In the genomic region with DNA sequence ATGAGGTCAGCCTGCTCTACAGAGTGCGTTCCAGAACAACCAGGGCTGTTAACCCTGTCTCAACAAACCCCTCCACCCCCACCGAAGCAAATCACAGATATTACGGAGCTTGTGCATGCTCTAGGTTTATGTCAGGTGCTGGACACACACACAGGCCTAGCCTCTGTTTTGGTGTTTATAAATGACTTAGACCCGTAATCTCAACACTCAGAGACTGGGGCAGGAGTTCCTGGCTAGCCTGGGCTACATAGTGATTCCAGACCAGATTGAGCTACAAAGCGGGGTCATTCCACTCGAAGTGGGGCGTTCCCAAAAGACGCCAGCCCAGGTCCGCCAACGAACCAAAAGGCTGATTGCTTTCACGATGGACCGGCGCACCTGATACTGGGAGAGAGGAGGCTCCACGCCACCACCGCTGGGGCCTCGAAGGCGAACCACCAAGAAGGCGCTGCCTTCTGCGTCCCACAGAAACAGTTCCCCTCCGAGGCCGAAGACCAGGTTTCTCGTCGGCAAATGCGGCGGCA, we compare ENCODE assay signal across 8 mouse cellular contexts. TPM values are rescaled to one million over a fixed set of nuclear protein-coding genes. Genes with fewer than 3 reads are reported as not detected.
DNase-seq lines count a peak whose midpoint lies in the region; ATAC-seq and TF ChIP-seq lines count a peak whose summit lies in the region.

No protein-coding gene starts in this region.

- ATAC-seq in forebrain, embryonic 16.5 days, result peak; percentile 10
- peak; percentile 2; the same call in 1 of the 2 replicates for ATAC-seq in liver, embryonic 14.5 days (ENCODE audit: insufficient read depth)

- H3K36me3 ChIP-seq in forebrain, embryonic 16.5 days (ENCODE audit: control insufficient read depth, insufficient read depth), result peaks cover 17% of the 10 kb centered on the region
- peaks cover 43% of the 10 kb centered on the region for H3K36me3 ChIP-seq in liver, embryonic 14.5 days (replicated peaks; ENCODE audit: control insufficient read depth, insufficient read depth, low read depth)

- under 1% methylated on average over 25 of the region's 25 CpGs for WGBS in forebrain, embryonic 16.5 days
- WGBS in liver, embryonic 14.5 days (ENCODE audit: insufficient replicate concordance), result 0% methylated on average over 25 of the region's 25 CpGs

- peak overlapping the region; percentile 88 for H3K4me2 ChIP-seq in forebrain, embryonic 16.5 days (ENCODE audit: low read length)
- peak overlapping the region; percentile 95 for H3K4me2 ChIP-seq in liver, embryonic 14.5 days (ENCODE audit: low read depth)

- intact Hi-C loops in left cerebral cortex, adult 2 months (cut with DNase I), result no loop called here
- intact Hi-C loops in left cerebral cortex, postnatal 4 days (cut with DNase I), result no loop called here

- H3K9ac ChIP-seq in forebrain, embryonic 16.5 days (replicated peaks; ENCODE audit: low read depth, low read length), result peak overlapping the region; percentile 88
- H3K9ac ChIP-seq in liver, embryonic 14.5 days (replicated peaks), result peak overlapping the region; percentile 91

- no peak for TF ChIP-seq CTCF in left cerebral cortex, adult 2 months (IDR thresholded peaks at IDR 0.05)
- no peak for TF ChIP-seq CTCF in liver, embryonic 14.5 days (IDR thresholded peaks at IDR 0.05; ENCODE audit: low read depth)

- no peaks in the 10 kb centered on the region for H3K27me3 ChIP-seq in forebrain, embryonic 16.5 days (replicated peaks; ENCODE audit: control insufficient read depth, insufficient read depth, low read length)
- H3K27me3 ChIP-seq in liver, embryonic 14.5 days (ENCODE audit: control insufficient read depth, insufficient read depth, low read length), result no peaks in the 10 kb centered on the region

- no peak for DNase-seq in left cerebral cortex, adult 2 months (ENCODE audit: extremely low spot score in 1 of 2, low spot score in 2 of 2)
- DNase-seq in left cerebral cortex, postnatal 4 days, result no peak
- DNase-seq in c-Kit-negative CD71-positive TER-119-positive erythroid progenitor cells, embryonic 14.5 days (ENCODE audit: low read depth, low spot score), result peak; percentile 31
- peak in 1 of 3 experiments; percentile 29 for DNase-seq in liver, embryonic 14.5 days (ENCODE audit: low read depth in 3 of 3, low spot score in 3 of 3)
- no peak for DNase-seq in yolk sac, embryonic 10.5 days (ENCODE audit: low spot score)
- DNase-seq in adrenal gland, adult 8-10 months, result no peak
- no peak for DNase-seq in layer of hippocampus, adult 18-20 months (ENCODE audit: low spot score in 2 of 2)

- peak overlapping the region; percentile 96 for H3K27ac ChIP-seq in left cerebral cortex, adult 2 months
- H3K27ac ChIP-seq in forebrain, embryonic 16.5 days (ENCODE audit: low read length), result peak overlapping the region; percentile 86
- H3K27ac ChIP-seq in liver, embryonic 14.5 days, result peak overlapping the region; percentile 81

- H3K4me3 ChIP-seq in left cerebral cortex, adult 2 months, result peak overlapping the region; percentile 90
- peak overlapping the region; percentile 88 for H3K4me3 ChIP-seq in forebrain, embryonic 16.5 days (replicated peaks; ENCODE audit: low read length)
- peak overlapping the region; percentile 68 to 96 for H3K4me3 ChIP-seq in liver, embryonic 14.5 days (ENCODE audit: insufficient read depth in 1 of 2, low read depth in 2 of 2, low read length in 2 of 2)

- H3K9me3 ChIP-seq in forebrain, embryonic 16.5 days (ENCODE audit: control insufficient read depth, low read length), result no peaks in the 10 kb centered on the region
- H3K9me3 ChIP-seq in liver, embryonic 14.5 days (ENCODE audit: control insufficient read depth, low read length), result no peaks in the 10 kb centered on the region

- no peak for TF ChIP-seq EP300 in liver, embryonic 14.5 days (IDR thresholded peaks at IDR 0.05; ENCODE audit: low read depth)

- peaks cover 19% of the 10 kb centered on the region for H3K4me1 ChIP-seq in forebrain, embryonic 16.5 days (replicated peaks; ENCODE audit: control insufficient read depth, insufficient read depth, low read length)
- peaks cover 17 to 19% of the 10 kb centered on the region in 2 experiments for H3K4me1 ChIP-seq in liver, embryonic 14.5 days (replicated peaks; ENCODE audit: control insufficient read depth in 2 of 2, insufficient read depth in 2 of 2, low read length in 1 of 2)

RNA-seq across cellular contexts. Expression of a gene that starts 0.4 kb away (rescaled TPM):
- 10 to 100 TPM; 53.2 to 55.8 TPM for total RNA-seq in left cerebral cortex, adult 2 months (2021)
- total RNA-seq in left cerebral cortex, postnatal 4 days (2021), result 10 to 100 TPM; 76.9 to 77.8 TPM
- 150 and 157 TPM in 2 replicates for polyA plus RNA-seq in forebrain, embryonic 16.5 days (2015; fragmentation: Nextera tagmentation; extraction: Ambion mirVana)
- 26.5 and 41.5 TPM in 2 replicates for polyA plus RNA-seq in liver, embryonic 14.5 days (2012; rRNA removed)
- polyA plus RNA-seq in liver, embryonic 14.5 days (2014; fragmentation: Nextera tagmentation; extraction: Ambion mirVana), result 60.9 and 61.0 TPM in 2 replicates
- 10 to 100 TPM; 52.3 to 79.7 (median 65.2) TPM for total RNA-seq in adrenal gland, adult 8-10 months (2022)
- total RNA-seq in layer of hippocampus, adult 18-20 months (2021), result 10 to 100 TPM; 49.1 to 49.6 TPM

RNA-seq across cellular contexts. Expression of a gene that starts 0.7 kb away (rescaled TPM):
- total RNA-seq in left cerebral cortex, adult 2 months (2021), result 10 to 100 TPM; 34.0 to 40.5 TPM
- total RNA-seq in left cerebral cortex, postnatal 4 days (2021), result 10 to 100 TPM; 50.2 to 50.7 TPM
- 79.9 and 87.0 TPM in 2 replicates for polyA plus RNA-seq in forebrain, embryonic 16.5 days (2015; fragmentation: Nextera tagmentation; extraction: Ambion mirVana)
- 49.4 and 60.2 TPM in 2 replicates for polyA plus RNA-seq in liver, embryonic 14.5 days (2012; rRNA removed)
- 109 and 113 TPM in 2 replicates for polyA plus RNA-seq in liver, embryonic 14.5 days (2014; fragmentation: Nextera tagmentation; extraction: Ambion mirVana)
- total RNA-seq in adrenal gland, adult 8-10 months (2022), result 10 to 100 TPM; 23.0 to 52.2 (median 36.1) TPM
- total RNA-seq in layer of hippocampus, adult 18-20 months (2021), result 10 to 100 TPM; 36.1 to 38.8 TPM

RNA-seq across cellular contexts. Expression of a gene that starts 13.5 kb away (rescaled TPM):
- 10 to 100 TPM; 83.8 to 93.9 TPM for total RNA-seq in left cerebral cortex, adult 2 months (2021)
- 100 to 1,000 TPM; 122 to 139 TPM for total RNA-seq in left cerebral cortex, postnatal 4 days (2021)
- 189 and 203 TPM in 2 replicates for polyA plus RNA-seq in forebrain, embryonic 16.5 days (2015; fragmentation: Nextera tagmentation; extraction: Ambion mirVana)
- polyA plus RNA-seq in liver, embryonic 14.5 days (2012; rRNA removed), result 72.4 and 129 TPM in 2 replicates
- polyA plus RNA-seq in liver, embryonic 14.5 days (2014; fragmentation: Nextera tagmentation; extraction: Ambion mirVana), result 162 and 186 TPM in 2 replicates
- total RNA-seq in adrenal gland, adult 8-10 months (2022), result 100 to 1,000 TPM; 181 to 218 (median 205) TPM
- total RNA-seq in layer of hippocampus, adult 18-20 months (2021), result 100 to 1,000 TPM in 1 of 2 experiments, 10 to 100 TPM in 1; 98.4 to 107 TPM

RNA-seq across cellular contexts. Expression of a gene that starts 34.9 kb away (rescaled TPM):
- 10 to 100 TPM; 27.6 to 34.1 TPM for total RNA-seq in left cerebral cortex, adult 2 months (2021)
- 10 to 100 TPM; 26.4 TPM for total RNA-seq in left cerebral cortex, postnatal 4 days (2021)
- 19.4 and 20.9 TPM in 2 replicates for polyA plus RNA-seq in forebrain, embryonic 16.5 days (2015; fragmentation: Nextera tagmentation; extraction: Ambion mirVana)
- 4.4 and 6.2 TPM in 2 replicates for polyA plus RNA-seq in liver, embryonic 14.5 days (2012; rRNA removed)
- polyA plus RNA-seq in liver, embryonic 14.5 days (2014; fragmentation: Nextera tagmentation; extraction: Ambion mirVana), result 4.9 and 5.8 TPM in 2 replicates
- 10 to 100 TPM; 32.5 to 34.6 (median 32.9) TPM for total RNA-seq in adrenal gland, adult 8-10 months (2022)
- total RNA-seq in layer of hippocampus, adult 18-20 months (2021), result 10 to 100 TPM; 62.4 to 63.8 TPM

RNA-seq across cellular contexts. Expression of a gene that starts 50.1 kb away (rescaled TPM):
- total RNA-seq in left cerebral cortex, adult 2 months (2021), result 10 to 100 TPM; 18.6 to 18.9 TPM
- 10 to 100 TPM; 13.5 to 14.5 TPM for total RNA-seq in left cerebral cortex, postnatal 4 days (2021)
- polyA plus RNA-seq in forebrain, embryonic 16.5 days (2015; fragmentation: Nextera tagmentation; extraction: Ambion mirVana), result 41.4 and 46.2 TPM in 2 replicates
- 8.0 and 13.3 TPM in 2 replicates for polyA plus RNA-seq in liver, embryonic 14.5 days (2012; rRNA removed)
- polyA plus RNA-seq in liver, embryonic 14.5 days (2014; fragmentation: Nextera tagmentation; extraction: Ambion mirVana), result 14.7 and 15.8 TPM in 2 replicates
- total RNA-seq in adrenal gland, adult 8-10 months (2022), result 10 to 100 TPM; 22.5 to 30.3 (median 26.7) TPM
- total RNA-seq in layer of hippocampus, adult 18-20 months (2021), result 10 to 100 TPM; 17.7 to 19.5 TPM
